Mouse (Mus musculus) heart, embryonic 15.5 days (tissue): Measurements from ENCODE around the gene Slit3. TPM values are rescaled to one million over a fixed set of nuclear protein-coding genes. Genes with fewer than 3 reads are reported as not detected.
A peak's percentile ranks its signal among the peaks of the same experiment; 100 is the strongest.

ENCODE experiments used
- ATAC-seq: fragments of 200-750 bp; cut with Nextera tagmentation; replicated peaks from 2 replicates; pipeline ENCODE4 v1.8.0; 2017; ENCODE audit warnings: low read depth, moderate TSS enrichment; ENCODE audit not compliant: insufficient number of reproducible peaks, insufficient read depth, low FRiP score
- H3K27ac ChIP-seq: fragments of 300-500 bp; sonication (generic); 2 replicates; pipeline ENCODE4 v1.5.1; 2015; ENCODE audit warnings: mild to moderate bottlenecking, inconsistent platforms
- H3K27me3 ChIP-seq: fragments of 300-500 bp; sonication (generic); 2 replicates; pipeline ENCODE4 v1.6.1; 2015; ENCODE audit warnings: inconsistent platforms
- H3K36me3 ChIP-seq: fragments of 300-500 bp; sonication (generic); 2 replicates; pipeline ENCODE4 v1.6.1; 2015; ENCODE audit warnings: mild to moderate bottlenecking, inconsistent platforms
- H3K4me1 ChIP-seq: fragments of 300-500 bp; sonication (generic); replicated peaks from 2 replicates; pipeline ENCODE4 v1.6.1; 2015; ENCODE audit warnings: inconsistent platforms
- H3K4me2 ChIP-seq: fragments of 300-500 bp; sonication (generic); 2 replicates; pipeline ENCODE4 v1.6.1; 2015; ENCODE audit warnings: inconsistent platforms, mild to moderate bottlenecking, moderate library complexity
- H3K4me3 ChIP-seq: fragments of 300-500 bp; sonication (generic); 2 replicates; pipeline ENCODE4 v1.5.1; 2015; ENCODE audit warnings: mild to moderate bottlenecking, inconsistent platforms
- H3K9ac ChIP-seq: fragments of 300-500 bp; sonication (generic); 2 replicates; pipeline ENCODE4 v1.6.1; 2015; ENCODE audit warnings: mild to moderate bottlenecking, inconsistent platforms
- H3K9me3 ChIP-seq: fragments of 300-500 bp; sonication (generic); replicated peaks from 2 replicates; pipeline ENCODE4 v1.6.1; 2016; ENCODE audit warnings: inconsistent platforms
- WGBS: fragments of 180-500 bp; shearing (Covaris S2); methylation state at CpG from one replicate; pipeline ENCODE4 v1.1.7; 2015; ENCODE audit warnings: mixed read lengths; 5-methylcytosine and 5-hydroxymethylcytosine counted together
- polyA plus RNA-seq: library from polyadenylated mRNA; unstranded; fragments of >200 nt; fragmentation: Nextera tagmentation; extraction: Ambion mirVana; gene quantifications from 2 replicates; pipeline ENCODE4 v1.2.1, GENCODE M21; 2015

Gene Slit3
- polyA plus RNA-seq, 1 experiment from 2014 or later, result 11.3 TPM

GRCm38 (mm10) chr11:35406522-35406921 is 285.5 kb downstream of the Slit3 start:
- 70% methylated on average over 6 of the region's 6 CpGs for WGBS
- Histone ChIP-seq H3K4me3 (no peak overlapping the region), H3K4me2 (no peak overlapping the region), H3K4me1 (peaks cover 17% of the 10 kb centered on the region), H3K27ac (no peak overlapping the region), H3K9me3 (no peaks in the 10 kb centered on the region), H3K27me3 (0 out of 2 replicates have a peak, but pooled peaks cover 5% of the 10 kb centered on the region), H3K36me3 (no peaks in the 10 kb centered on the region), H3K9ac (no peak overlapping the region)
- ATAC-seq, result no peak

- peak; percentile 63 for ATAC-seq
- Histone ChIP-seq H3K36me3 (no peaks in the 10 kb centered on the region), H3K4me3 (no peak overlapping the region), H3K27me3 (0 out of 2 replicates have a peak, but pooled peaks cover 5% of the 10 kb centered on the region), H3K27ac (no peak overlapping the region), H3K4me1 (peaks cover 17% of the 10 kb centered on the region), H3K4me2 (no peak overlapping the region), H3K9ac (no peak overlapping the region), H3K9me3 (no peaks in the 10 kb centered on the region)
- 36% methylated on average over 12 of the region's 12 CpGs for WGBS
Observed at GRCm38 (mm10) chr11:35407341-35408154, 286.5 kb downstream of the Slit3 start.

GRCm38 (mm10) chr11:35410431-35410830 is 289.4 kb downstream of the Slit3 start:
- no peaks in the 10 kb centered on the region for H3K27me3 ChIP-seq
- H3K27ac ChIP-seq, result no peak overlapping the region
- H3K4me2 ChIP-seq, result no peak overlapping the region
- H3K4me3 ChIP-seq, result no peak overlapping the region
- peaks cover 17% of the 10 kb centered on the region for H3K4me1 ChIP-seq
- WGBS, result 61% methylated on average over 3 of the region's 3 CpGs
- H3K36me3 ChIP-seq, result no peaks in the 10 kb centered on the region
- no peak for ATAC-seq
- H3K9ac ChIP-seq, result no peak overlapping the region
- H3K9me3 ChIP-seq, result no peaks in the 10 kb centered on the region

- Histone ChIP-seq H3K9me3 (no peaks in the 10 kb centered on the region), H3K36me3 (no peaks in the 10 kb centered on the region), H3K27me3 (no peaks in the 10 kb centered on the region), H3K9ac (no peak overlapping the region), H3K4me1 (peaks cover 12% of the 10 kb centered on the region; the same call in 1 of the 2 replicates), H3K27ac (no peak overlapping the region), H3K4me3 (no peak overlapping the region), H3K4me2 (no peak overlapping the region)
- no peak for ATAC-seq
- 57% methylated on average over 9 of the region's 9 CpGs for WGBS
Observed at GRCm38 (mm10) chr11:35415768-35416401, 294.9 kb downstream of the Slit3 start.

- H3K4me2 ChIP-seq, result no peak overlapping the region
- 80% methylated on average over 14 of the region's 14 CpGs for WGBS
- no peaks in the 10 kb centered on the region for H3K36me3 ChIP-seq
- no peak overlapping the region for H3K9ac ChIP-seq
- peaks cover 15% of the 10 kb centered on the region; the same call in 1 of the 2 replicates for H3K4me1 ChIP-seq
- no peaks in the 10 kb centered on the region for H3K27me3 ChIP-seq
- no peak overlapping the region for H3K4me3 ChIP-seq
- no peaks in the 10 kb centered on the region for H3K9me3 ChIP-seq
- H3K27ac ChIP-seq, result no peak overlapping the region
- no peak for ATAC-seq
Observed at GRCm38 (mm10) chr11:35416402-35417093, 295.5 kb downstream of the Slit3 start.

GRCm38 (mm10) chr11:35417911-35418552 is 297.0 kb downstream of the Slit3 start:
- H3K4me2 ChIP-seq, result no peak overlapping the region
- H3K36me3 ChIP-seq, result no peaks in the 10 kb centered on the region
- no peak overlapping the region for H3K4me3 ChIP-seq
- peaks cover 17% of the 10 kb centered on the region; the same call in 1 of the 2 replicates for H3K4me1 ChIP-seq
- no peak for ATAC-seq
- no peaks in the 10 kb centered on the region for H3K27me3 ChIP-seq
- no peaks in the 10 kb centered on the region for H3K9me3 ChIP-seq
- no peak overlapping the region for H3K27ac ChIP-seq
- 52% methylated on average over 13 of the region's 13 CpGs for WGBS
- no peak overlapping the region for H3K9ac ChIP-seq

- H3K9ac ChIP-seq, result no peak overlapping the region
- H3K4me1 ChIP-seq, result peaks cover 17% of the 10 kb centered on the region; the same call in 1 of the 2 replicates
Observed at GRCm38 (mm10) chr11:35419013-35419412, 298.0 kb downstream of the Slit3 start.

GRCm38 (mm10) chr11:35421728-35422127 is 300.7 kb downstream of the Slit3 start:
- H3K4me1 ChIP-seq, result peaks cover 6% of the 10 kb centered on the region; the same call in 1 of the 2 replicates
- 26% methylated on average over 4 of the region's 4 CpGs for WGBS
- H3K36me3 ChIP-seq, result no peaks in the 10 kb centered on the region
- H3K4me2 ChIP-seq, result no peak overlapping the region
- ATAC-seq, result no peak
- H3K9ac ChIP-seq, result no peak overlapping the region
- H3K9me3 ChIP-seq, result no peaks in the 10 kb centered on the region
- no peaks in the 10 kb centered on the region for H3K27me3 ChIP-seq
- no peak overlapping the region for H3K4me3 ChIP-seq
- no peak overlapping the region for H3K27ac ChIP-seq

More at GRCm38 (mm10) chr11:35419013-35419412, 298.0 kb downstream of the Slit3 start:
- Histone ChIP-seq H3K4me2 (no peak overlapping the region), H3K27me3 (no peaks in the 10 kb centered on the region), H3K36me3 (no peaks in the 10 kb centered on the region), H3K27ac (no peak overlapping the region), H3K4me3 (no peak overlapping the region), H3K9me3 (no peaks in the 10 kb centered on the region)
- ATAC-seq, result no peak
- WGBS, result 71% methylated on average over 5 of the region's 5 CpGs

- H3K9ac ChIP-seq, result no peak overlapping the region
- H3K27me3 ChIP-seq, result no peaks in the 10 kb centered on the region
- 36% methylated on average over 7 of the region's 7 CpGs for WGBS
- no peak overlapping the region for H3K4me3 ChIP-seq
- no peaks in the 10 kb centered on the region for H3K4me1 ChIP-seq
- no peak overlapping the region for H3K27ac ChIP-seq
- H3K4me2 ChIP-seq, result no peak overlapping the region
- ATAC-seq, result peak; percentile 43; the same call in 1 of the 2 replicates
- no peaks in the 10 kb centered on the region for H3K36me3 ChIP-seq
- no peaks in the 10 kb centered on the region for H3K9me3 ChIP-seq
Observed at GRCm38 (mm10) chr11:35428036-35428435, 307.0 kb downstream of the Slit3 start.

- no peak overlapping the region for H3K9ac ChIP-seq
- no peak for ATAC-seq
- 76% methylated on average over 8 of the region's 8 CpGs for WGBS
- no peak overlapping the region for H3K27ac ChIP-seq
- H3K27me3 ChIP-seq, result no peaks in the 10 kb centered on the region
- H3K4me1 ChIP-seq, result no peaks in the 10 kb centered on the region
- H3K4me2 ChIP-seq, result no peak overlapping the region
- no peaks in the 10 kb centered on the region for H3K9me3 ChIP-seq
- H3K4me3 ChIP-seq, result no peak overlapping the region
- no peaks in the 10 kb centered on the region for H3K36me3 ChIP-seq
Observed at GRCm38 (mm10) chr11:35431130-35431529, 310.1 kb downstream of the Slit3 start.

GRCm38 (mm10) chr11:35437510-35437909 is 316.5 kb downstream of the Slit3 start:
- H3K36me3 ChIP-seq, result no peaks in the 10 kb centered on the region
- no peak overlapping the region for H3K9ac ChIP-seq
- H3K27me3 ChIP-seq, result no peaks in the 10 kb centered on the region
- H3K27ac ChIP-seq, result no peak overlapping the region
- H3K9me3 ChIP-seq, result no peaks in the 10 kb centered on the region
- WGBS, result 78% methylated on average over 6 of the region's 6 CpGs
- H3K4me3 ChIP-seq, result no peak overlapping the region
- ATAC-seq, result no peak
- H3K4me1 ChIP-seq, result no peaks in the 10 kb centered on the region
- H3K4me2 ChIP-seq, result no peak overlapping the region
